In genomic region chr13:64311266-64311665, GRCm38 (mm10) we compare ENCODE assay signal across 8 mouse cellular contexts. TPM values are rescaled to one million over a fixed set of nuclear protein-coding genes. Genes with fewer than 3 reads are reported as not detected.
DNase-seq lines count a peak whose midpoint lies in the region; ATAC-seq and TF ChIP-seq lines count a peak whose summit lies in the region.

No protein-coding gene starts in this region.

- ATAC-seq in kidney, postnatal 0 days (replicated peaks; ENCODE audit: low FRiP score, low read depth) = no peak
- no peak for ATAC-seq in forebrain, embryonic 15.5 days (replicated peaks)
- ATAC-seq in liver, embryonic 11.5 days (replicated peaks; ENCODE audit: low FRiP score) = no peak
- ATAC-seq in neural tube, embryonic 13.5 days (ENCODE audit: low read depth) = no peak

- H3K4me2 ChIP-seq in kidney, postnatal 0 days (ENCODE audit: low read length) = peak overlapping the region; percentile 64
- peak overlapping the region; percentile 70; the same call in 1 of the 2 replicates for H3K4me2 ChIP-seq in forebrain, embryonic 15.5 days (replicated peaks)
- H3K4me2 ChIP-seq in liver, embryonic 11.5 days = peak overlapping the region; percentile 73
- H3K4me2 ChIP-seq in neural tube, embryonic 13.5 days = peak overlapping the region; percentile 63

- WGBS in kidney, postnatal 0 days = 50% methylated on average over 1 of the region's 1 CpGs
- WGBS in forebrain, embryonic 15.5 days = 92% methylated on average over 1 of the region's 1 CpGs
- WGBS in liver, embryonic 11.5 days = 76% methylated on average over 1 of the region's 1 CpGs
- WGBS in neural tube, embryonic 13.5 days = 89% methylated on average over 1 of the region's 1 CpGs

- no peaks in the 10 kb centered on the region for H3K4me1 ChIP-seq in kidney, postnatal 0 days (replicated peaks; ENCODE audit: insufficient read depth, low read length)
- H3K4me1 ChIP-seq in forebrain, embryonic 15.5 days = peaks cover 8% of the 10 kb centered on the region; the same call in 1 of the 2 replicates
- H3K4me1 ChIP-seq in liver, embryonic 11.5 days (replicated peaks; ENCODE audit: control insufficient read depth, insufficient read depth, low read length) = peaks cover 28% of the 10 kb centered on the region
- peaks cover 11% of the 10 kb centered on the region for H3K4me1 ChIP-seq in neural tube, embryonic 13.5 days (replicated peaks)

- peak overlapping the region; percentile 74; the same call in 1 of the 2 replicates for H3K9ac ChIP-seq in kidney, postnatal 0 days (ENCODE audit: low read depth, low read length)
- H3K9ac ChIP-seq in forebrain, embryonic 15.5 days (replicated peaks) = no peak overlapping the region
- no peak overlapping the region for H3K9ac ChIP-seq in liver, embryonic 11.5 days (ENCODE audit: low read depth, low read length)
- H3K9ac ChIP-seq in neural tube, embryonic 13.5 days = peak overlapping the region; percentile 70; the same call in 1 of the 2 replicates

- TF ChIP-seq CTCF in kidney, postnatal 0 days (IDR thresholded peaks at IDR 0.05; ENCODE audit: low read depth) = no peak

- H3K36me3 ChIP-seq in kidney, postnatal 0 days (ENCODE audit: insufficient read depth, low read length) = peaks cover 13% of the 10 kb centered on the region
- H3K36me3 ChIP-seq in forebrain, embryonic 15.5 days = no peaks in the 10 kb centered on the region
- H3K36me3 ChIP-seq in liver, embryonic 11.5 days (ENCODE audit: control insufficient read depth, insufficient read depth, low read length) = peaks cover 4% of the 10 kb centered on the region; the same call in 1 of the 2 replicates
- H3K36me3 ChIP-seq in neural tube, embryonic 13.5 days = peaks cover 9% of the 10 kb centered on the region; the same call in 1 of the 2 replicates

- no peaks in the 10 kb centered on the region for H3K27me3 ChIP-seq in kidney, postnatal 0 days (ENCODE audit: insufficient read depth, low read length)
- no peaks in the 10 kb centered on the region for H3K27me3 ChIP-seq in forebrain, embryonic 15.5 days
- H3K27me3 ChIP-seq in liver, embryonic 11.5 days (replicated peaks; ENCODE audit: control insufficient read depth, insufficient read depth, low read length) = no peaks in the 10 kb centered on the region
- H3K27me3 ChIP-seq in neural tube, embryonic 13.5 days = no peaks in the 10 kb centered on the region

- peak; percentile 46 for DNase-seq in kidney, postnatal 0 days (ENCODE audit: low spot score)
- DNase-seq in kidney, postnatal 10 days = no peak
- no peak for DNase-seq in liver, embryonic 11.5 days (ENCODE audit: low spot score)
- no peak for DNase-seq in ovary, postnatal 36 days (ENCODE audit: low spot score)
- no peak for DNase-seq in right cerebral cortex, postnatal 36 days (ENCODE audit: low spot score in 2 of 2)
- DNase-seq in spleen, postnatal 4 days (ENCODE audit: low spot score in 2 of 2) = no peak

- H3K9me3 ChIP-seq in kidney, postnatal 0 days (replicated peaks; ENCODE audit: low read length) = no peaks in the 10 kb centered on the region
- H3K9me3 ChIP-seq in forebrain, embryonic 15.5 days = no peaks in the 10 kb centered on the region
- H3K9me3 ChIP-seq in liver, embryonic 11.5 days (ENCODE audit: control insufficient read depth, low read length) = no peaks in the 10 kb centered on the region
- H3K9me3 ChIP-seq in neural tube, embryonic 13.5 days = no peaks in the 10 kb centered on the region

- H3K4me3 ChIP-seq in kidney, postnatal 0 days (replicated peaks; ENCODE audit: low read depth, low read length) = peak overlapping the region; percentile 50
- no peak overlapping the region for H3K4me3 ChIP-seq in forebrain, embryonic 15.5 days
- peak overlapping the region; percentile 56 for H3K4me3 ChIP-seq in liver, embryonic 11.5 days (ENCODE audit: low read depth, low read length)
- peak overlapping the region; percentile 57; the same call in 1 of the 2 replicates for H3K4me3 ChIP-seq in neural tube, embryonic 13.5 days

- no peak overlapping the region for H3K27ac ChIP-seq in kidney, postnatal 0 days
- H3K27ac ChIP-seq in forebrain, embryonic 15.5 days (replicated peaks) = no peak overlapping the region
- H3K27ac ChIP-seq in liver, embryonic 11.5 days (ENCODE audit: low read depth, low read length) = no peak overlapping the region; the same call in 1 of the 2 replicates
- H3K27ac ChIP-seq in neural tube, embryonic 13.5 days (replicated peaks) = no peak overlapping the region

RNA-seq across cellular contexts. Expression of gene Aaed1, which starts 1.2 kb away (rescaled TPM):
- 53.9 and 56.2 TPM in 2 replicates for polyA plus RNA-seq in kidney, postnatal 0 days (2015; fragmentation: Nextera tagmentation; extraction: Ambion mirVana)
- 10.2 and 10.3 TPM in 2 replicates for polyA plus RNA-seq in forebrain, embryonic 15.5 days (2015; fragmentation: Nextera tagmentation; extraction: Ambion mirVana)
- polyA plus RNA-seq in liver, embryonic 11.5 days (2014; fragmentation: Nextera tagmentation; extraction: Ambion mirVana) = 43.0 and 45.5 TPM in 2 replicates
- 17.8 and 20.9 TPM in 2 replicates for polyA plus RNA-seq in neural tube, embryonic 13.5 days (2015; fragmentation: Nextera tagmentation; extraction: Ambion mirVana)

RNA-seq across cellular contexts. Expression of gene Cdc14b, which starts 36.2 kb away (rescaled TPM):
- 7.3 and 8.5 TPM in 2 replicates for polyA plus RNA-seq in kidney, postnatal 0 days (2015; fragmentation: Nextera tagmentation; extraction: Ambion mirVana)
- polyA plus RNA-seq in forebrain, embryonic 15.5 days (2015; fragmentation: Nextera tagmentation; extraction: Ambion mirVana) = 2.8 and 3.0 TPM in 2 replicates
- 16.6 and 17.5 TPM in 2 replicates for polyA plus RNA-seq in liver, embryonic 11.5 days (2014; fragmentation: Nextera tagmentation; extraction: Ambion mirVana)
- 3.4 and 4.6 TPM in 2 replicates for polyA plus RNA-seq in neural tube, embryonic 13.5 days (2015; fragmentation: Nextera tagmentation; extraction: Ambion mirVana)

RNA-seq across cellular contexts. Expression of gene Ctsl, which starts 59.4 kb away (rescaled TPM):
- polyA plus RNA-seq in kidney, postnatal 0 days (2015; fragmentation: Nextera tagmentation; extraction: Ambion mirVana) = 482 and 514 TPM in 2 replicates
- polyA plus RNA-seq in forebrain, embryonic 15.5 days (2015; fragmentation: Nextera tagmentation; extraction: Ambion mirVana) = 101 and 112 TPM in 2 replicates
- polyA plus RNA-seq in liver, embryonic 11.5 days (2014; fragmentation: Nextera tagmentation; extraction: Ambion mirVana) = 160 and 164 TPM in 2 replicates
- polyA plus RNA-seq in neural tube, embryonic 13.5 days (2015; fragmentation: Nextera tagmentation; extraction: Ambion mirVana) = 169 and 171 TPM in 2 replicates

Comparison
In these comparisons a context has a peak if more than half of its experiments do, and no peak if none do; other contexts are left out.
1. H3K9ac ChIP-seq: peak in kidney, postnatal 0 days (single experiment) and neural tube, embryonic 13.5 days (single experiment); none in forebrain, embryonic 15.5 days (single experiment) and liver, embryonic 11.5 days (single experiment).
2. Peak in every context shown above with its lines, with median percentiles within 50 percentile points of each other: H3K4me2 ChIP-seq.